Comparison of ENCODE assay signal across 24 mouse cellular contexts in genomic region chr2:68901708-68902107, GRCm38 (mm10). TPM values are rescaled to one million over a fixed set of nuclear protein-coding genes. Genes with fewer than 3 reads are reported as not detected.
DNase-seq lines count a peak whose midpoint lies in the region; ATAC-seq and TF ChIP-seq lines count a peak whose summit lies in the region.
"Had no signal": no experiment of that assay in that cellular context is flagged by ENCODE, and none has a peak within 500 bp of the region (broad histone marks: within the 10 kb centered on the region; RNA-seq: fewer than 3 reads in every experiment).

No protein-coding gene starts in this region.

- no peak overlapping the region for H3K4me3 ChIP-seq in liver, embryonic 11.5 days (ENCODE audit: low read depth, low read length)
- H3K4me3 ChIP-seq in intestine, postnatal 0 days (ENCODE audit: low read depth, low read length): no peak overlapping the region
- H3K4me3 ChIP-seq in embryonic facial prominence, embryonic 10.5 days: no peak overlapping the region
- H3K4me3 ChIP-seq: embryonic facial prominence, embryonic 12.5 days; embryonic facial prominence, embryonic 15.5 days; forebrain, embryonic 12.5 days; forebrain, embryonic 15.5 days; hindbrain, embryonic 10.5 days; hindbrain, embryonic 13.5 days had no signal

- no peak for DNase-seq in liver, embryonic 11.5 days (ENCODE audit: low spot score)
- no peak for DNase-seq in liver
- peak; percentile 63 for DNase-seq in 416B (ENCODE audit: low read depth)
- DNase-seq in embryonic facial prominence, embryonic 10.5 days (ENCODE audit: low spot score): no peak
- no peak for DNase-seq in kidney, postnatal 25 days
- DNase-seq: adrenal gland, adult 2 months; adrenal gland, postnatal 14 days; cerebellum, adult 11-12 months; cerebellum, adult 8-10 months; cerebellum, postnatal 10 days; cerebellum, postnatal 36 days; gastrocnemius, postnatal 25 days had no signal

- no peak overlapping the region; the same call in 1 of the 2 replicates for H3K27ac ChIP-seq in liver, embryonic 11.5 days (ENCODE audit: low read depth, low read length)
- H3K27ac ChIP-seq in intestine, postnatal 0 days (ENCODE audit: low read depth, low read length): peak overlapping the region; percentile 9; the same call in 1 of the 2 replicates
- H3K27ac ChIP-seq in embryonic facial prominence, embryonic 10.5 days (replicated peaks): no peak overlapping the region
- H3K27ac ChIP-seq: embryonic facial prominence, embryonic 12.5 days; embryonic facial prominence, embryonic 15.5 days; forebrain, embryonic 12.5 days; forebrain, embryonic 15.5 days; hindbrain, embryonic 10.5 days; hindbrain, embryonic 13.5 days had no signal

- peak; percentile 35; the same call in 1 of the 2 replicates for ATAC-seq in liver, embryonic 11.5 days (replicated peaks; ENCODE audit: low FRiP score)
- ATAC-seq in hematopoietic stem cell, adult 5-6 weeks (replicated peaks in 1 of 2; ENCODE audit: insufficient read depth in 1 of 2, low FRiP score in 2 of 2, low TSS enrichment in 1 of 2, low read depth in 1 of 2, poor library complexity in 2 of 2, severe bottlenecking in 2 of 2): peak; percentile 30 to 41; a peak in 1 of 4 replicates
- ATAC-seq in intestine, postnatal 0 days: no peak
- ATAC-seq in erythroid progenitor cell, adult 5-6 weeks (replicated peaks; ENCODE audit: low FRiP score, poor library complexity, severe bottlenecking): no peak
- ATAC-seq: CD4-positive, CD25-positive, alpha-beta regulatory T cell, adult 4 months; forebrain, embryonic 15.5 days; hindbrain, embryonic 16.5 days had no signal

- peaks cover 11% of the 10 kb centered on the region for H3K4me1 ChIP-seq in liver, embryonic 11.5 days (replicated peaks; ENCODE audit: control insufficient read depth, insufficient read depth, low read length)
- peaks cover 11% of the 10 kb centered on the region; the same call in 1 of the 2 replicates for H3K4me1 ChIP-seq in intestine, postnatal 0 days (replicated peaks; ENCODE audit: control insufficient read depth, insufficient read depth, low read length)
- no peaks in the 10 kb centered on the region for H3K4me1 ChIP-seq in embryonic facial prominence, embryonic 10.5 days
- H3K4me1 ChIP-seq: embryonic facial prominence, embryonic 12.5 days; forebrain, embryonic 12.5 days; hindbrain, embryonic 10.5 days had no signal

- H3K27me3 ChIP-seq in liver, embryonic 11.5 days (replicated peaks; ENCODE audit: control insufficient read depth, insufficient read depth, low read length): no peaks in the 10 kb centered on the region
- H3K27me3 ChIP-seq in intestine, postnatal 0 days (replicated peaks; ENCODE audit: control insufficient read depth, insufficient read depth, low read length): no peaks in the 10 kb centered on the region
- H3K27me3 ChIP-seq in embryonic facial prominence, embryonic 10.5 days (replicated peaks; ENCODE audit: low read depth, poor library complexity, severe bottlenecking): no peaks in the 10 kb centered on the region
- H3K27me3 ChIP-seq: embryonic facial prominence, embryonic 12.5 days; embryonic facial prominence, embryonic 15.5 days; forebrain, embryonic 12.5 days; forebrain, embryonic 15.5 days; hindbrain, embryonic 13.5 days had no signal

- no peak overlapping the region for H3K9ac ChIP-seq in liver, embryonic 11.5 days (ENCODE audit: low read depth, low read length)
- H3K9ac ChIP-seq in intestine, postnatal 0 days (ENCODE audit: low read depth, low read length): no peak overlapping the region
- H3K9ac ChIP-seq: embryonic facial prominence, embryonic 12.5 days; embryonic facial prominence, embryonic 15.5 days; forebrain, embryonic 12.5 days; forebrain, embryonic 15.5 days; hindbrain, embryonic 13.5 days had no signal

- 56% methylated on average over 2 of the region's 2 CpGs for WGBS in liver, embryonic 11.5 days
- WGBS in intestine, postnatal 0 days: 55% methylated on average over 2 of the region's 2 CpGs
- WGBS in embryonic facial prominence, embryonic 10.5 days: 93% methylated on average over 2 of the region's 2 CpGs

- H3K36me3 ChIP-seq in liver, embryonic 11.5 days (ENCODE audit: control insufficient read depth, insufficient read depth, low read length): no peaks in the 10 kb centered on the region
- H3K36me3 ChIP-seq in intestine, postnatal 0 days (ENCODE audit: control insufficient read depth, insufficient read depth): no peaks in the 10 kb centered on the region
- 0 out of 2 replicates have a peak, but pooled peaks cover 2% of the 10 kb centered on the region for H3K36me3 ChIP-seq in embryonic facial prominence, embryonic 10.5 days (replicated peaks)
- H3K36me3 ChIP-seq: embryonic facial prominence, embryonic 12.5 days; embryonic facial prominence, embryonic 15.5 days; forebrain, embryonic 12.5 days; forebrain, embryonic 15.5 days; hindbrain, embryonic 13.5 days had no signal

- no peaks in the 10 kb centered on the region for H3K9me3 ChIP-seq in liver, embryonic 11.5 days (ENCODE audit: control insufficient read depth, low read length)
- H3K9me3 ChIP-seq in intestine, postnatal 0 days (ENCODE audit: control insufficient read depth): no peaks in the 10 kb centered on the region
- peaks cover 6% of the 10 kb centered on the region; the same call in 1 of the 2 replicates for H3K9me3 ChIP-seq in embryonic facial prominence, embryonic 10.5 days
- H3K9me3 ChIP-seq: embryonic facial prominence, embryonic 12.5 days; embryonic facial prominence, embryonic 15.5 days; forebrain, embryonic 15.5 days; hindbrain, embryonic 13.5 days had no signal

- TF ChIP-seq CTCF in intestine, postnatal 0 days (IDR thresholded peaks at IDR 0.05; ENCODE audit: low read depth): no peak

- no peak overlapping the region for H3K4me2 ChIP-seq in liver, embryonic 11.5 days
- no peak overlapping the region for H3K4me2 ChIP-seq in intestine, postnatal 0 days (replicated peaks; ENCODE audit: low read depth)
- H3K4me2 ChIP-seq: embryonic facial prominence, embryonic 12.5 days; embryonic facial prominence, embryonic 15.5 days; forebrain, embryonic 12.5 days; forebrain, embryonic 15.5 days; hindbrain, embryonic 13.5 days had no signal

RNA-seq across cellular contexts. Expression of gene Cers6, which starts 40.5 kb away (rescaled TPM):
- polyA plus RNA-seq in liver, embryonic 11.5 days (2014; fragmentation: Nextera tagmentation; extraction: Ambion mirVana): 14.9 and 17.6 TPM in 2 replicates
- 8.7 and 16.6 TPM in 2 replicates for total RNA-seq in hematopoietic stem cell, adult 5-6 weeks (2017)
- polyA plus RNA-seq in intestine, postnatal 0 days (2015; fragmentation: Nextera tagmentation; extraction: Ambion mirVana): 21.5 and 21.8 TPM in 2 replicates
- polyA plus RNA-seq in embryonic facial prominence, embryonic 10.5 days (2016; fragmentation: Nextera tagmentation; extraction: Ambion mirVana): 28.4 and 28.8 TPM in 2 replicates
- total RNA-seq in erythroid progenitor cell, adult 5-6 weeks (2015; ENCODE audit: low replicate concordance): 10.9 and 11.5 TPM in 2 replicates
- 3.3 and 7.3 TPM in 2 replicates for total RNA-seq in erythroid progenitor cell, adult 5-6 weeks (2017; ENCODE audit: low replicate concordance)
- total RNA-seq: MEL had no signal

Comparison
In these comparisons a context has a peak if more than half of its experiments do, and no peak if none do; other contexts are left out.
1. ATAC-seq: peak in liver, embryonic 11.5 days (single experiment) and hematopoietic stem cell, adult 5-6 weeks (2 of 2); none in intestine, postnatal 0 days (single experiment) and erythroid progenitor cell, adult 5-6 weeks (single experiment).